Mouse (Mus musculus) kidney, embryonic 14.5 days (tissue): ENCODE measurements at regions not wholly inside any gene's neighbourhood (a gene's known extent, or its start where the extent isn't known, plus 50 kb on each side); places are given as distances from the start of the nearest gene placed in this dataset.

Experiments used
- ATAC-seq: fragments of 200-750 bp; cut with Nextera tagmentation; 2 replicates; pipeline ENCODE4 v1.8.0; 2017; ENCODE audit warnings: moderate number of reproducible peaks, mild to moderate bottlenecking, moderate TSS enrichment, moderate library complexity; ENCODE audit not compliant: low FRiP score, low TSS enrichment
- H3K27ac ChIP-seq: fragments of 300-500 bp; sonication (generic); 2 replicates; pipeline ENCODE4 v1.5.1; 2014; ENCODE audit warnings: low read depth, mild to moderate bottlenecking, low read length, moderate library complexity, mixed read lengths
- H3K27me3 ChIP-seq: fragments of 300-500 bp; sonication (generic); 2 replicates; pipeline ENCODE4 v1.6.1; 2014; ENCODE audit warnings: mild to moderate bottlenecking, low read length; ENCODE audit not compliant: control insufficient read depth, insufficient read depth
- H3K36me3 ChIP-seq: fragments of 300-500 bp; sonication (generic); 2 replicates; pipeline ENCODE4 v1.6.1; 2014; ENCODE audit warnings: low read length, mixed read lengths; ENCODE audit not compliant: control insufficient read depth, insufficient read depth
- H3K4me1 ChIP-seq: fragments of 300-500 bp; sonication (generic); 2 replicates; pipeline ENCODE4 v1.6.1; 2014; ENCODE audit warnings: low read length, mixed read lengths; ENCODE audit not compliant: control insufficient read depth, insufficient read depth
- H3K4me2 ChIP-seq: fragments of 300-500 bp; sonication (generic); replicated peaks from 2 replicates; pipeline ENCODE4 v1.6.1; 2014; ENCODE audit warnings: low read depth, mild to moderate bottlenecking, low read length
- H3K4me3 ChIP-seq: fragments of 300-500 bp; sonication (generic); 2 replicates; pipeline ENCODE4 v1.5.1; 2014; ENCODE audit warnings: mild to moderate bottlenecking, low read length
- H3K9ac ChIP-seq: fragments of 300-500 bp; sonication (generic); 2 replicates; pipeline ENCODE4 v1.6.1; 2014; ENCODE audit warnings: low read depth, mild to moderate bottlenecking, low read length, moderate library complexity
- H3K9me3 ChIP-seq: fragments of 300-500 bp; sonication (generic); 2 replicates; pipeline ENCODE4 v1.6.1; 2016; ENCODE audit warnings: low read length; ENCODE audit not compliant: control insufficient read depth
- WGBS: fragments of 180-500 bp; shearing (Covaris S2); extraction: QIAGEN DNeasy Blood & Tissue Kit; methylation state at CpG from one replicate; pipeline ENCODE4 v1.1.7; 2014; 5-methylcytosine and 5-hydroxymethylcytosine counted together

- no peak for ATAC-seq
- H3K27me3 ChIP-seq = no peaks in the 10 kb centered on the region
- H3K27ac ChIP-seq = no peak overlapping the region
- H3K4me1 ChIP-seq = no peaks in the 10 kb centered on the region
- no peak overlapping the region for H3K4me3 ChIP-seq
- H3K36me3 ChIP-seq = no peaks in the 10 kb centered on the region
- no peak overlapping the region for H3K9ac ChIP-seq
- WGBS = 86% methylated on average over 12 of the region's 12 CpGs
- 0 out of 2 replicates have a peak, but pooled peaks cover 3% of the 10 kb centered on the region for H3K9me3 ChIP-seq
- no peak overlapping the region for H3K4me2 ChIP-seq
These were observed 196.1 kb upstream of the 4930535I16Rik start for GRCm38 (mm10) chr4:124113856-124114345.

GRCm38 (mm10) chr4:124110705-124111104 is 192.9 kb upstream of the 4930535I16Rik start:
- H3K4me2 ChIP-seq = no peak overlapping the region
- ATAC-seq = no peak

GRCm38 (mm10) chr4:124109371-124109770 is 191.5 kb upstream of the 4930535I16Rik start:
- H3K36me3 ChIP-seq = no peaks in the 10 kb centered on the region
- H3K9me3 ChIP-seq = 0 out of 2 replicates have a peak, but pooled peaks cover 3% of the 10 kb centered on the region
- no peak overlapping the region for H3K4me2 ChIP-seq
- no peak overlapping the region for H3K9ac ChIP-seq
- no peak for ATAC-seq
- H3K27ac ChIP-seq = no peak overlapping the region
- no peaks in the 10 kb centered on the region for H3K4me1 ChIP-seq
- H3K4me3 ChIP-seq = no peak overlapping the region
- H3K27me3 ChIP-seq = no peaks in the 10 kb centered on the region
- 85% methylated on average over 3 of the region's 3 CpGs for WGBS

More at GRCm38 (mm10) chr4:124110705-124111104, 192.9 kb upstream of the 4930535I16Rik start:
- 69% methylated on average over 8 of the region's 8 CpGs for WGBS
- Histone ChIP-seq H3K36me3 (no peaks in the 10 kb centered on the region), H3K27me3 (no peaks in the 10 kb centered on the region), H3K27ac (no peak overlapping the region), H3K9ac (no peak overlapping the region), H3K9me3 (0 out of 2 replicates have a peak, but pooled peaks cover 3% of the 10 kb centered on the region), H3K4me1 (no peaks in the 10 kb centered on the region), H3K4me3 (no peak overlapping the region)

GRCm38 (mm10) chr4:124102684-124103083 is 184.9 kb upstream of the 4930535I16Rik start:
- H3K27ac ChIP-seq = no peak overlapping the region
- ATAC-seq = no peak
- no peak overlapping the region for H3K9ac ChIP-seq
- no peaks in the 10 kb centered on the region for H3K9me3 ChIP-seq
- no peak overlapping the region for H3K4me2 ChIP-seq
- no peaks in the 10 kb centered on the region for H3K36me3 ChIP-seq
- H3K4me3 ChIP-seq = no peak overlapping the region
- 47% methylated on average over 2 of the region's 2 CpGs for WGBS
- no peaks in the 10 kb centered on the region for H3K4me1 ChIP-seq
- H3K27me3 ChIP-seq = no peaks in the 10 kb centered on the region

- no peak overlapping the region for H3K4me2 ChIP-seq
- WGBS = 69% methylated on average over 7 of the region's 7 CpGs
- no peaks in the 10 kb centered on the region for H3K27me3 ChIP-seq
- H3K27ac ChIP-seq = no peak overlapping the region
- H3K4me3 ChIP-seq = no peak overlapping the region
- no peak for ATAC-seq
- H3K4me1 ChIP-seq = no peaks in the 10 kb centered on the region
- H3K9ac ChIP-seq = no peak overlapping the region
- H3K9me3 ChIP-seq = no peaks in the 10 kb centered on the region
- no peaks in the 10 kb centered on the region for H3K36me3 ChIP-seq
These were observed 169.0 kb upstream of the 4930535I16Rik start for GRCm38 (mm10) chr4:124086801-124087200.

- 55% methylated on average over 7 of the region's 7 CpGs for WGBS
- no peak for ATAC-seq
These were observed 168.4 kb upstream of the 4930535I16Rik start for GRCm38 (mm10) chr4:124086254-124086653.

GRCm38 (mm10) chr4:124079603-124080002 is 161.8 kb upstream of the 4930535I16Rik start:
- Histone ChIP-seq H3K9me3 (no peaks in the 10 kb centered on the region), H3K27me3 (no peaks in the 10 kb centered on the region; the same call in 1 of the 2 replicates)
- no peak for ATAC-seq

More at GRCm38 (mm10) chr4:124086254-124086653, 168.4 kb upstream of the 4930535I16Rik start:
- Histone ChIP-seq H3K27ac (no peak overlapping the region), H3K4me3 (no peak overlapping the region), H3K9ac (no peak overlapping the region), H3K36me3 (no peaks in the 10 kb centered on the region), H3K27me3 (no peaks in the 10 kb centered on the region), H3K9me3 (no peaks in the 10 kb centered on the region), H3K4me1 (no peaks in the 10 kb centered on the region), H3K4me2 (no peak overlapping the region)

GRCm38 (mm10) chr4:124075551-124075950 is 157.7 kb upstream of the 4930535I16Rik start:
- no peaks in the 10 kb centered on the region for H3K27me3 ChIP-seq
- H3K4me1 ChIP-seq = no peaks in the 10 kb centered on the region
- WGBS = 78% methylated on average over 5 of the region's 5 CpGs
- H3K9ac ChIP-seq = no peak overlapping the region
- H3K27ac ChIP-seq = no peak overlapping the region
- no peaks in the 10 kb centered on the region for H3K9me3 ChIP-seq
- H3K4me2 ChIP-seq = no peak overlapping the region
- no peak for ATAC-seq
- H3K4me3 ChIP-seq = no peak overlapping the region
- no peaks in the 10 kb centered on the region for H3K36me3 ChIP-seq

More at GRCm38 (mm10) chr4:124079603-124080002, 161.8 kb upstream of the 4930535I16Rik start:
- no peaks in the 10 kb centered on the region for H3K36me3 ChIP-seq
- no peaks in the 10 kb centered on the region for H3K4me1 ChIP-seq
- WGBS = 72% methylated on average over 3 of the region's 3 CpGs
- H3K4me3 ChIP-seq = no peak overlapping the region
- H3K9ac ChIP-seq = no peak overlapping the region
- H3K27ac ChIP-seq = no peak overlapping the region
- no peak overlapping the region for H3K4me2 ChIP-seq

GRCm38 (mm10) chr4:124073646-124074045 is 155.8 kb upstream of the 4930535I16Rik start:
- no peaks in the 10 kb centered on the region for H3K36me3 ChIP-seq
- no peak overlapping the region for H3K4me2 ChIP-seq
- no peak for ATAC-seq
- no peaks in the 10 kb centered on the region for H3K27me3 ChIP-seq
- H3K9me3 ChIP-seq = no peaks in the 10 kb centered on the region
- no peak overlapping the region for H3K4me3 ChIP-seq
- no peaks in the 10 kb centered on the region for H3K4me1 ChIP-seq
- H3K9ac ChIP-seq = no peak overlapping the region
- no peak overlapping the region for H3K27ac ChIP-seq
- 72% methylated on average over 1 of the region's 1 CpGs for WGBS
